Mouse (Mus musculus): ENCODE measurements around the gene Edc3. TPM values are rescaled to one million over a fixed set of nuclear protein-coding genes. Genes with fewer than 3 reads are reported as not detected.

Gene Edc3
- 22.1 TPM for total RNA-seq (2023)

GRCm38 (mm10) chr9:57708068-57708719 lies at the start of gene Edc3:
Gene Edc3, plus strand, starts transcription at chr9:57708540.

GRCm38 (mm10) chr9:57683520-57683919 lies 24.8 kb upstream of the Edc3 start, which contains the start of gene Cyp1a2:
Gene Cyp1a2, minus strand, starts transcription at chr9:57683703.

GRCm38 (mm10) chr9:57687751-57688150 lies 20.6 kb upstream of the Edc3 start, which contains the start of gene Cyp1a1:
Gene Cyp1a1, plus strand, starts transcription at chr9:57687928.

GRCm38 (mm10) chr9:57765364-57766351 lies 57.3 kb downstream of the Edc3 start, which contains the start of gene Clk3:
Gene Clk3, minus strand, starts transcription at chr9:57765860.

Other genes starting within 250 kb of the Edc3 start
- gene Scamp5, start 240.5 kb upstream of the Edc3 start, total RNA-seq (2023), result 0.24 TPM
- not detected for gene Rpp25, start 204.5 kb upstream of the Edc3 start, total RNA-seq (2023)
- 87.1 TPM for gene Cox5a, start 187.3 kb upstream of the Edc3 start, total RNA-seq (2023)
- gene Fam219b, start 171.0 kb upstream of the Edc3 start, total RNA-seq (2023), result 16.4 TPM
- 11.8 TPM for gene Mpi, start 155.8 kb upstream of the Edc3 start, total RNA-seq (2023)
- gene Scamp2, start 147.6 kb upstream of the Edc3 start, total RNA-seq (2023), result 66.6 TPM
- gene Ulk3, start 119.1 kb upstream of the Edc3 start, total RNA-seq (2023), result 72.4 TPM
- not detected for gene Cplx3, start 102.3 kb upstream of the Edc3 start, total RNA-seq (2023)
- 1.3 TPM for gene Lman1l, start 87.8 kb upstream of the Edc3 start, total RNA-seq (2023)
- gene Csk, start 54.9 kb upstream of the Edc3 start, total RNA-seq (2023), result 333 TPM
- not detected for gene Cyp1a2, start 24.8 kb upstream of the Edc3 start, total RNA-seq (2023)
- gene Cyp1a1, start 20.6 kb upstream of the Edc3 start, total RNA-seq (2023), result not detected
- 215 TPM for gene Clk3, start 57.3 kb downstream of the Edc3 start, total RNA-seq (2023)
- 84.7 TPM for gene Arid3b, start 128.3 kb downstream of the Edc3 start, total RNA-seq (2023)
- gene Ubl7, start 202.4 kb downstream of the Edc3 start, total RNA-seq (2023), result 77.5 TPM
- gene Sema7a, start 231.6 kb downstream of the Edc3 start, total RNA-seq (2023), result 3.0 TPM